Mouse (Mus musculus) heart, embryonic 12.5 days (tissue): ENCODE measurements around the gene Rasd1. TPM values are rescaled to one million over a fixed set of nuclear protein-coding genes. Genes with fewer than 3 reads are reported as not detected.
A peak's percentile ranks its signal among the peaks of the same experiment; 100 is the strongest.

Source experiments
- ATAC-seq: fragments of 200-750 bp; cut with Nextera tagmentation; 2 replicates; pipeline ENCODE4 v1.8.0; 2017; ENCODE audit warnings: moderate TSS enrichment, moderate library complexity; ENCODE audit not compliant: insufficient number of reproducible peaks, low FRiP score
- H3K27ac ChIP-seq: fragments of 300-500 bp; sonication (generic); 2 replicates; pipeline ENCODE4 v1.5.1; 2016; ENCODE audit warnings: mild to moderate bottlenecking, moderate library complexity; ENCODE audit not compliant: poor library complexity, severe bottlenecking
- H3K27me3 ChIP-seq: fragments of 300-500 bp; sonication (generic); replicated peaks from 2 replicates; pipeline ENCODE4 v1.6.1; 2016; ENCODE audit warnings: mild to moderate bottlenecking, moderate library complexity
- H3K36me3 ChIP-seq: fragments of 300-500 bp; sonication (generic); 2 replicates; pipeline ENCODE4 v1.6.1; 2016; ENCODE audit warnings: mild to moderate bottlenecking, moderate library complexity
- H3K4me1 ChIP-seq: fragments of 300-500 bp; sonication (generic); replicated peaks from 2 replicates; pipeline ENCODE4 v1.6.1; 2016; ENCODE audit warnings: mild to moderate bottlenecking
- H3K4me2 ChIP-seq: fragments of 300-500 bp; sonication (generic); 2 replicates; pipeline ENCODE4 v1.6.1; 2016; ENCODE audit warnings: mild to moderate bottlenecking, moderate library complexity
- H3K4me3 ChIP-seq: fragments of 300-500 bp; sonication (generic); 2 replicates; pipeline ENCODE4 v1.5.1; 2016; ENCODE audit warnings: mild to moderate bottlenecking
- H3K9ac ChIP-seq: fragments of 300-500 bp; sonication (generic); 2 replicates; pipeline ENCODE4 v1.6.1; 2016; ENCODE audit warnings: mild to moderate bottlenecking, moderate library complexity
- H3K9me3 ChIP-seq: fragments of 300-500 bp; sonication (generic); replicated peaks from 2 replicates; pipeline ENCODE4 v1.6.1; 2016; ENCODE audit warnings: mild to moderate bottlenecking, moderate library complexity
- WGBS: fragments of 180-500 bp; shearing (Covaris S2); methylation state at CpG from one replicate; pipeline ENCODE4 v1.1.7; 2016; 5-methylcytosine and 5-hydroxymethylcytosine counted together
- polyA plus RNA-seq: library from polyadenylated mRNA; unstranded; fragments of >200 nt; fragmentation: Nextera tagmentation; extraction: Ambion mirVana; gene quantifications from 2 replicates; pipeline ENCODE4 v1.2.1, GENCODE M21; 2016

The Rasd1 gene
- polyA plus RNA-seq, 1 experiment from 2014 or later = 13.5 TPM

DNA sequence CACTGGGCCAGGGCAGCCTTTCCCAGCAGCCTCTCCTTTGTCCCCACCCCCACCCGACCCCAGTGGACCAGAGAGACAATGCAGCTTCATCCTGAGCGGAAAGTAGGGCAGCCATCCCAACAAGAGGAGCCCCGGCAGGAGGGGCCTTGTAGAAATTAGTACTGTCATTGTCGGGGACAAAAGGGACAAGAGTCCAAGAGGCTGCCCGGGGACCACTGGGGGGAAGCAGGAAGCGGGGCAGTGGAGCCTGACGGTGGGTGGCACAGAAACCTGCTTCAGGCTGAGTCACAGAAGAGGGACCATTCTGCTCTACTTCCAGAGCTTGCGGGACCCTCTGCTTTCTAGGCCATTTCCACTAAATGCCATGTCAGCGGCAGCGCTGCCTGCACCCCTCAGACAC, 10.5 kb upstream of the Rasd1 start:
- Histone ChIP-seq H3K27me3 (no peaks in the 10 kb centered on the region), H3K4me1 (peaks cover 28% of the 10 kb centered on the region), H3K9ac (no peak overlapping the region), H3K4me3 (no peak overlapping the region), H3K27ac (no peak overlapping the region), H3K4me2 (no peak overlapping the region), H3K9me3 (no peaks in the 10 kb centered on the region), H3K36me3 (no peaks in the 10 kb centered on the region)
- 60% methylated on average over 10 of the region's 10 CpGs for WGBS
- ATAC-seq = no peak

DNA sequence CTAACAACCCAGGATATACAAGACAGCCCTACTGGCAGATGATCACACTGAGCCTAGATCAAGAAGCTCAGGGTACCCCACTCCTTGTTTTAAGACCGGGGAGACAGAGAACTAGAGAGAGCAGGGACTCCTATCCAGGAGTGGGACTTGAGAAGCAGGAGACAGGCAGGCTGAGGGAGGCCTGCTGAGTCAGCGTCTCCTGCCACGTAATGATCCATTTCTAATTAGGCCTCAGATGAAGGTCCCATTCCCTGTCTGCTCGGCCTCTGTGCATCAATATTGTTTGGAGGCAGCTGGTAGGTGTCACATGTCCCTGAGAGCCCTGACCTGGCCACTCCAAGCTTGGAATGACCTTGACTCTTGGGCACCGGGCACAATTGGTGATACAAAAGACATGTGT, 8.6 kb upstream of the Rasd1 start:
- H3K9ac ChIP-seq = no peak overlapping the region
- H3K36me3 ChIP-seq = no peaks in the 10 kb centered on the region
- no peaks in the 10 kb centered on the region for H3K9me3 ChIP-seq
- no peaks in the 10 kb centered on the region for H3K27me3 ChIP-seq
- no peak overlapping the region for H3K4me3 ChIP-seq
- no peak overlapping the region for H3K27ac ChIP-seq
- peaks cover 28% of the 10 kb centered on the region for H3K4me1 ChIP-seq
- WGBS = 80% methylated on average over 5 of the region's 5 CpGs
- no peak for ATAC-seq
- no peak overlapping the region for H3K4me2 ChIP-seq

DNA sequence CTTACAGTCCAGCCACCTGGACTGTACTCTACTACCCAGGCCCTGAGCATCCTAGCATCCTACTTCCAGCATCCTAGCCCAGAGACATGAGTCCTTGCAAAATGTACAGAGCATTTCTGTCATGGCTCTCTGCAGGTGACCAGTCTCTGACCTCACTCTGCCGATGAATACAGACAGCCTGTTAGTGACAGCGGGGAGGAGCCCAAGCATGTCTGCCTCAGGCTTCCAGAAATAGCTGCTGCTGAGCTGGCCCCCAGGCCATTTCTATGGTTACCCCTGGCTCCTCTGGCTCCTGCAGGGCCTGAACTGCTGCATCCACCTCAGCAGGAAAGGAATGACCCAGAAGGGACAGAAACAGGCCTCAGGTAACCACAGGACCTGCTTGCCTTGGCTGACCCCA, 6.9 kb upstream of the Rasd1 start:
- H3K27me3 ChIP-seq = no peaks in the 10 kb centered on the region

DNA sequence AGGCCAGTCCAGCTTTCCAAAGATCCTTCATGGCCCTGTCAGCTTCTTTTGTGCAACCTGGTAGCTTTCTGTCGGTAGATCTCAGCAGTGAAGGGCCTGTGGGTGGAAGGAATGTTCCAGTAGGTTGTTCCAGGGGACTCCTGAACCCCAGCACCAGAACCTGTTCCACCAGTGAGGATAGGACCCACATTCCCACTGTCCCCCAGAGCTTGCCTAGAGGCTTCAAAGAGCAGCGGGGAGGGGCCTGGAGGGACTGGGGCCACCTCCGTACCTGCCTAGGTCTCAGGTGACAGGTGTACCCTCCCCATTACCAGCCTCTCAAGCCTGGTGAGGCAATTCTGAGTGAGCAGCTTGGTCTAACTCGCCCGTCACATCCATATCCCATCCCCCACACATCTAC, 6.0 kb upstream of the Rasd1 start:
- Histone ChIP-seq H3K9ac (no peak overlapping the region), H3K4me1 (peaks cover 37% of the 10 kb centered on the region), H3K27me3 (no peaks in the 10 kb centered on the region), H3K4me3 (no peak overlapping the region), H3K27ac (peak overlapping the region; percentile 78; the same call in 1 of the 2 replicates), H3K9me3 (no peaks in the 10 kb centered on the region), H3K36me3 (no peaks in the 10 kb centered on the region), H3K4me2 (no peak overlapping the region)
- no peak for ATAC-seq
- WGBS = 70% methylated on average over 5 of the region's 5 CpGs

More for the DNA sequence above, 6.9 kb upstream of the Rasd1 start:
- peak; percentile 66; the same call in 1 of the 2 replicates for ATAC-seq
- Histone ChIP-seq H3K4me3 (no peak overlapping the region), H3K4me2 (no peak overlapping the region), H3K4me1 (peaks cover 28% of the 10 kb centered on the region), H3K36me3 (no peaks in the 10 kb centered on the region), H3K9ac (0 out of 2 replicates have a peak overlapping the region, but pooled peaks have one; percentile 17), H3K27ac (peak overlapping the region; percentile 78), H3K9me3 (no peaks in the 10 kb centered on the region)
- WGBS = 35% methylated on average over 2 of the region's 2 CpGs

DNA sequence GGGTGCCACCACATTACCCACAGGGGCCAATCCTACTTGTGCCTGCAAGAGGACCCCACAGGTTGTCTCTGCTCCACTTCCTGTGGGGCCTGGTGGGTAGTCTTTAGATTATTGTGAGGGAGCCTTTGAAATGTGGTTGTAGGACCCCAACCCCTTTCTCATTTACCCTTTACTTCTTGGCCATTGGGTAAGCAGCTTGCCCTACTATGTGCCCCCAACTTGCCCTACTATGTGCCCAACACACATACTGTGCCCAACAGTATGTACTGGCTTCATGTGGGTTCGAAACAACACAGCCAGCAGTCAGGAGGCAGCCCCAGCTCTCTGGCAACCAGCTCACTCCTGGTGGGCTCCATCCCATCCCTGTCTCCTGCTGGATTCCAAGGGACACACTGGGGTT, 3.0 kb upstream of the Rasd1 start:
- 68% methylated on average over 1 of the region's 1 CpGs for WGBS
- no peak for ATAC-seq
- Histone ChIP-seq H3K27me3 (no peaks in the 10 kb centered on the region), H3K27ac (no peak overlapping the region), H3K9me3 (no peaks in the 10 kb centered on the region), H3K9ac (no peak overlapping the region), H3K4me1 (peaks cover 55% of the 10 kb centered on the region), H3K36me3 (peaks cover under 1% of the 10 kb centered on the region; the same call in 1 of the 2 replicates), H3K4me2 (no peak overlapping the region), H3K4me3 (no peak overlapping the region)

DNA sequence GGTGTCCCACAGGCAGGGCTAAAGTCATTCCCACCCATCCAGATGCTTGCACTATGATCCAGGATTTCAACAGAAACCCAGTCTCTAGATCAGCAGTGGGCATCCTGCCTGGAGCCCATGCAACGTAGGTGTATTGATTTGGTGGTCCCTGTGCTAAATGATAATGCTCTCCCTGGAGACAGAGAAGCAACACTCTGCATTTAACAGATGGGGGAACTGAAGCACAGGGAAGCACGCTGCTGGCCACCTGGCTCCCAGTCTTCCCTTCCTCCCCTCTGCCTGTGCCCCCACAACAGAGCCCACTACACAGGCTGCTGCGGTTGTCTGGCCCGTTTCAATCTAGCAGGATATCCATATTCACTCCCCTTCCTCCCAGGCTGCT, 1.3 kb upstream of the Rasd1 start:
- no peaks in the 10 kb centered on the region for H3K27me3 ChIP-seq
- ATAC-seq = no peak
- WGBS = 65% methylated on average over 4 of the region's 4 CpGs
- H3K4me3 ChIP-seq = no peak overlapping the region
- peaks cover 16% of the 10 kb centered on the region for H3K36me3 ChIP-seq
- no peaks in the 10 kb centered on the region for H3K9me3 ChIP-seq
- H3K4me2 ChIP-seq = no peak overlapping the region
- no peak overlapping the region for H3K9ac ChIP-seq
- no peak overlapping the region for H3K27ac ChIP-seq
- H3K4me1 ChIP-seq = peaks cover 59% of the 10 kb centered on the region

DNA sequence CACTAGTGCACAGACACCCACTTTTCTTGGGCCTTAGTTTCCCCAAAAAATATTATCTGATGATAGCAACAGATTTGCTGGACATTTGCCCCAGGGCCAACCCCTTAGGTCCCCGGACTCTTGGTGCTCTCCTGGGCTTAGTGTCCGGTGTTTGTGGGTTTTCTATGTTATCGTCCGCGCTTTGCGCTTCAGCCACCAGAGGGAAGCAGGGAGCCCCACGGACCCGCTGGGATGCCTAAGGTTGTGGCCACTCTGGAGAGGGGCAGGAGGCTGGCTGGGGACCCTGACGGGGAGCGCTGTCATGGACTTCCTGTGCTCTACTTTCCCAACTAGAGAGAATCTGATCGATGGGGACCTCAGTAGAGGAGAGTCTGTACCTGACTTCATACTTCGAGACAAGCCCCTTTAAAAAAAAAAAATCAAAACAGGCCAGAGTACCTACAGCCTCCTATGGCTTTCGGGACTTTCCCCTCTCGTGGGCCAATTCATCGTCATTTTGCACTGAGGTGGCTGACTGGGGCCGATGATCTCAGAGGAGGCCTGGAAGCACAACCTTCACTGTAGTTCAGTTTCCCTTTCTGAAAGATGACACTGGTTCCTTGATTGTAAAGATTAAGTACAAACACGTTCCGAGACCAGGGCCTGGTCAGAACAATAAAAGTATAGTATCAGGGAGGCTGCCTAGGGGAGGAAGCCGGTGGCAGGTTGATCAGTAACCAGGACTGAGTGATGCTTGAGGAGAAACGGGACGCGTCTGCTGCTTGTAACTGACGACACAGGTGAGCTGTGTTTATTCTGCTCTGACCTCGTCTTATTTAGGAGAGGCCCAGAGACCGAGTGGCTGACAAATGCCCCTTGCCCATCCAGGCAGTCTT, 720 bp upstream of the Rasd1 start:
- Histone ChIP-seq H3K4me3 (peak overlapping the region; percentile 63), H3K27me3 (no peaks in the 10 kb centered on the region), H3K9me3 (no peaks in the 10 kb centered on the region), H3K9ac (peak overlapping the region; percentile 81), H3K4me1 (peaks cover 59% of the 10 kb centered on the region), H3K27ac (peak overlapping the region; percentile 82), H3K4me2 (peak overlapping the region; percentile 97), H3K36me3 (peaks cover 20% of the 10 kb centered on the region)
- ATAC-seq = peak; percentile 69
- 30% methylated on average over 25 of the region's 25 CpGs for WGBS

DNA sequence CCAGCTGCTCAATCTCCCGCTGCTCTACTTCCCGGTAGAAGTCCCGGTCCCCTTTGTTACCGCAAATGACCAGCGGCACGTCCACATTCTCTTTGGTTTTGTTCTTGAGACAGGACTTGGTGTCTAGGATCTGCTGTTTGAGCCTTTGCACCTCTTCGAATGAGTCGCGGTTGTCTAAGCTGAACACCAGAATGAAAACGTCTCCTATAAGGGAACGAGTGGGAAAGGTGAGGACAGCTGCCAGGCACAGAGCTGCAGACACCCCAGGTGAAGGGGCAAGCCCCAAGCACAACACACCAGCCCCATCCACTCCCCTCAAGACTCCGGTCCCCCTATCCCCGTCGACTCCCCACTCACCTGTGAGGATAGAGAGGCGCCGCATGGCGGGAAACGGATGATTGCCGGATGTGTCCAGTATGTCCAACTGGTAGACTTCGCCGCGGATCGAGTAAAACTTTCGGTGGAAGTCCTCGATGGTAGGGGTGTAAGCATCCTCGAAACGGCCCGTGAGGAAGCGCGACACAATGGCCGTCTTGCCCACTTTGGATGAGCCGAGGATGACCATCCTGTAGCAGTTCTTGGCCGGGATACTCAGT, 483 bp downstream of the Rasd1 start:
- H3K27ac ChIP-seq = peak overlapping the region; percentile 82; the same call in 1 of the 2 replicates
- peak overlapping the region; percentile 63 for H3K4me3 ChIP-seq
- ATAC-seq = 0 out of 2 replicates have a peak, but pooled peaks have one; percentile 13
- H3K9ac ChIP-seq = peak overlapping the region; percentile 81
- H3K36me3 ChIP-seq = peaks cover 21% of the 10 kb centered on the region
- H3K4me1 ChIP-seq = peaks cover 67% of the 10 kb centered on the region
- no peaks in the 10 kb centered on the region for H3K9me3 ChIP-seq
- no peaks in the 10 kb centered on the region for H3K27me3 ChIP-seq
- H3K4me2 ChIP-seq = peak overlapping the region; percentile 97
- under 1% methylated on average over 33 of the region's 33 CpGs for WGBS

DNA sequence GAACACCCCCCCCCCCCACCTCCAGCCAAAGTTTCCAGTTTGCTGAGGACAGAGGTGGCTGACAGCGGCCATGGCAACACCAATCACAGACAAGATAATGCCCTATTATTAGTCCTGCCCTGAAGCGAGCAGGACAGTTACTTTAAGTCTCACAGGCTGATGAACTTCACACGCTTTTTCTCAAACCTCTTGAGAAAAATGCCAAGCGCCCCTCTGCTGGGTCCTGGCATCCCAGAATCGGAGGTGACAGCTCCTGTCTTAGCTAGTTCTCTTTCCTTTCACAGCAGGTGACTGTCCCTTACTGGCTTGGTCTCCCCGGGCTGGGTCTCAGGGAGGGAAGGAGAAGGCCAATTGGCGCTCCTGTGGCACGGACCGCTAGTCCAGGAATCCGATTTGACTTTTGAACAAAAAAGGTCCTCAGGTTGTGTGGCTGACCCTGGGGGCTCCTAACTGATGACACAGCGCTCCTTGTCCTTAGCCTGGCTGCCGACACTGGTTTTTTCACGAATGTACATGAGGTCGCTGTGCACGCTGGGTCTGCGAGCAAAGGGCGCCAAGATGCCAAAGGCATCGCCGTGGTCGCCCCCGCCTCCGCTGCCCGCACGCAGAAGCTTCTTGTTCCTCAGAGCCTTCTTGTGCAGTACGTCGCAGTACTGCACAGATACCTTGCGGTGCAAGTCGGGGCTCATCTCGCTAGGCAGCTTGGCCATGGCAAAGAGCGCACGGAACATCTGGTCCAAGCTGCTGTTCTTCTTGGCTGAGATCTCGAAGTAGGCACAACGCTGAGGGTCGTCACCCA, 1.2 kb downstream of the Rasd1 start:
- 7% methylated on average over 34 of the region's 34 CpGs for WGBS
- peak overlapping the region; percentile 81 for H3K9ac ChIP-seq
- H3K4me2 ChIP-seq = peak overlapping the region; percentile 97
- H3K4me3 ChIP-seq = peak overlapping the region; percentile 63
- 0 out of 2 replicates have a peak overlapping the region, but pooled peaks have one; percentile 30 for H3K27ac ChIP-seq
- peaks cover 74% of the 10 kb centered on the region for H3K4me1 ChIP-seq
- no peak for ATAC-seq
- no peaks in the 10 kb centered on the region for H3K27me3 ChIP-seq
- H3K9me3 ChIP-seq = no peaks in the 10 kb centered on the region
- peaks cover 21% of the 10 kb centered on the region for H3K36me3 ChIP-seq

DNA sequence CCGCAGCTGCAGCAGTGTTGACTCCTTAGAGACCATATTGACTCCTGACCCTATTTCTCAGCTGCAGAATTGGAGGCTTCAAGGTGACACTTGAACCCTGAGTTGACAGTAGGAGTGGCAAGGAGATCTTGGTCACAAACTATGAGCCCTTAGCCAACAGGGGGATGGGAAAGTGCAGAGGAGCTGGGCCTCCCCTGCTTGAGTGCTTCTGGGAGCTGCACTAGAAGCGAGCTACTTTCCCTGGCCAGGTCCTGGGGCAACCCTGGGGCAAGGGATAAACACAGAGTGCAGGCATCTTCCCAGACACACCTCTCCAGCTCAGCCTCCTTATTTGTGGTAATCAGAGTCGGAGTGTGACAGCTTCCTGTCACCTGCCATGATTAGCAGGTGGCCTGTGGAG, 2.2 kb downstream of the Rasd1 start:
- Histone ChIP-seq H3K4me1 (peaks cover 77% of the 10 kb centered on the region), H3K4me3 (no peak overlapping the region), H3K36me3 (peaks cover 21% of the 10 kb centered on the region), H3K9me3 (no peaks in the 10 kb centered on the region), H3K27me3 (no peaks in the 10 kb centered on the region), H3K27ac (peak overlapping the region; percentile 30), H3K9ac (peak overlapping the region; percentile 28; the same call in 1 of the 2 replicates), H3K4me2 (peak overlapping the region; percentile 14; the same call in 1 of the 2 replicates)
- no peak for ATAC-seq
- WGBS = 63% methylated on average over 3 of the region's 3 CpGs
